Mouse (Mus musculus) layer of hippocampus, adult 8-10 months (tissue): Measurements from ENCODE around the gene Cpsf4l. TPM values are rescaled to one million over a fixed set of nuclear protein-coding genes. Genes with fewer than 3 reads are reported as not detected.

ENCODE experiments used
- total RNA-seq, 4 experiments: library from RNA; stranded (reverse); gene quantifications; 2 replicates each; pipeline ENCODE4 v1.2.4; 2022

The Cpsf4l gene
- total RNA-seq, 4 experiments from 2014 or later: 0.68 TPM; not detected in 3

Other genes starting within 250 kb of the Cpsf4l start
- gene Sstr2, start 90.7 kb downstream of the Cpsf4l start, total RNA-seq: 10 to 100 TPM; 17.5 to 20.8 (median 19.0) TPM
- gene Cog1, start 60.8 kb downstream of the Cpsf4l start, total RNA-seq: 10 to 100 TPM; 48.6 to 61.6 (median 57.1) TPM
- gene Slc39a11, start 59.9 kb downstream of the Cpsf4l start, total RNA-seq: 10 to 100 TPM; 20.2 to 24.3 (median 23.4) TPM
- 10 to 100 TPM; 26.8 to 28.6 (median 27.6) TPM for gene Fam104a, start 25.9 kb downstream of the Cpsf4l start, total RNA-seq
- gene D11Wsu47e, start 25.6 kb downstream of the Cpsf4l start, total RNA-seq: 10 to 100 TPM; 14.1 to 17.1 (median 15.7) TPM
- gene Cdc42ep4, start 41.9 kb upstream of the Cpsf4l start, total RNA-seq: 10 to 100 TPM; 32.4 to 41.1 (median 37.3) TPM